Mouse (Mus musculus) adrenal gland, adult 8-10 months (tissue): ENCODE measurements around the gene AC140267.1. TPM values are rescaled to one million over a fixed set of nuclear protein-coding genes. Genes with fewer than 3 reads are reported as not detected.

ENCODE experiments used
- DNase-seq: peaks from one replicate; pipeline ENCODE4 v3.0.0; 2022
- total RNA-seq, 4 experiments: library from RNA; stranded (reverse); gene quantifications; 2 replicates each; pipeline ENCODE4 v1.2.4; 2022

The AC140267.1 gene
- total RNA-seq, 4 experiments from 2014 or later: 8.7 to 29.0 (median 17.7) TPM

DNA sequence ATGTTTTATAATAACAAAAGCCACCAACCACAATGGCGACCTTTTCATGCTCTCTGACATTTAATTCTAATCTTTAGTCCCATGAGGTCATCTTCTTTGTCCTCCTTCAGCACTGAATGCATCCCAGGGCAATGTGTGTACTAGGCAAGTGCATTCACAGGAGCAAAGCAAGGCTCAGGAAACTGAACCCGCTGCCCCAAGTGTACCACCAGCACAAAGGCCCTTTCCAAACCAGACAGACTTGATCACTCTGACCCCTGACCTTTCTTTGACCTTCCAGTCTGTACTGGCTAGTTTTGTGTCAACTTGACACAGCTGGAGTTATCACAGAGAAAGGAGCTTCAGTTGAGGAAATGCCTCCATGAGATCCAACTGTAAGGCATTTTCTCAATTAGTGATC, 3.3 kb upstream of the AC140267.1 start:
- DNase-seq: no peak

DNA sequence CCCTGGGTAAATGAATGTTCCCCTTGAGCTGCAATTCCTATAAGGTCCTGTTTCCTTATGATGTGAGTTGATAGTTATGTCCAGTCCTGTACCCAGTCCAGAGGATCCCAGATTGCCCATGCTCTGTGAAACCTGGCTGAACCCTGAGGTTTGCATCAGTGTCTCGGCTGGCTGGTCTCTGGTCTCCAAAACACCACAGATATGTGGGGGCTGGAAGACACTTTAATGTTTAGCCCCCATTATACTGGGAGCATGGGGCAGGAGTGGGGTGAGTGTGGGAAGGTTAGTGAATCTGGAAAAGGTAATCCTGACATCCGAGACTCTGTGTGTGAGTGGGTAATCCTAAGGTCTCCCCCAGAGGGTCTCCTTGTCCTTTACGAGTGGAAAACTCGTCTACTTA, 2.6 kb upstream of the AC140267.1 start:
- no peak for DNase-seq

DNA sequence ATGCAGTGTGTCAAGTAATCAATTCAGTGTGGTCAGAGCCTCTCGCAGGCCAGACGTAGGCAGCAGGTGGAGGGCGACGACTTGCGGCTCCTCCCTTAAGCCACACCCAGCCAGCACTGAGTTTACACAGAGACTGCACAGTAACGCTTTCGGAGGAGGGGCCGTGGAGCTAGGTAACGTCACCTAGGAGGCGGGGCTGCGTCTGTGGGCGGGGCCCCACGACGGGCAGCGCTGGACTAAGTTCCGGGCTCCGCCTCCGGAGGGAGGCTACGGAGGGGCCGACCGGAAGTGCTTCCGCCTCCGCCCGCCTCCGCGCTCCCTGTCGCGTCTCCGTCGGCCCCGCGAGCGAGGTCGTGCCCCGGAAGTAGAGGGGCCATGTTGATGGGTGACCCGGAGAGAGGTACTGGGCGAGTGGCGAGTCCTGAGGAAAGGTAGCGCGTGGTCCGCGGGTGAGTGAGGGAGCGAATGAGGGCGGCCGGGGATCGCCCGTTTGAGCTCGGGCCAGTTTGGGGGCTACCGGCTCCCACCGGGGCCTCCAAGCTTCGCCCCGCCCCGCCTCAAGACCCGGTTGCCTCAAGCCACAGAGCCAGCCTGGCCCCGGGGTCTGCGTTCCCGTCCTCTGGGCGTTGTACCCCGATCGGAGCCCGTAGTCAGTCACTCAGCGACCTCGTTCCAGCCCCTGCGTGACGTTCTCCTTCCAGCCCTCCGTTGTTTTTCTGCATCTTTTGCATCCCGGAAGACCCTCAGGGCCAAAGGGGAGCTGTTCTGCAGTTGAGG, 1.7 kb upstream of the AC140267.1 start, which contains the start of gene Mief1:
Gene Mief1 (plus strand): TSS at position 286 of the 777 bp plus-strand sequence.
- DNase-seq: peak; percentile 98

DNA sequence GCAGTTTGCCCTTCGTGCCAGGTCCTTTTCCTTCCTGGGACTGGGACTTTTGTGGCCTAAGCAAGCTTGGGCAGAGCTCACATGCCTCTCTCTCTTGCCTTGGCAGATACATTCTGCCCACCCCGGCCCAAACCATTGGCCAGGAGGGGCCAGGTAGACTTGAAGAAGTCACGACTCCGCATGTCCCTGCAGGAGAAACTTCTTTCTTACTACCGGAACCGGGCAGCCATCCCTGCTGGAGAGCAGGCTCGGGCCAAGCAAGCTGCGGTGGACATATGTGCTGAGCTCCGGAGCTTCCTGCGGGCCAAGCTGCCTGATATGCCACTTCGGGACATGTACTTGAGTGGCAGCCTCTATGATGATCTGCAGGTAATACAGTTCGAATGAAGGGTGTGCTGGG, 12.5 kb downstream of the AC140267.1 start:
- DNase-seq: no peak

DNA sequence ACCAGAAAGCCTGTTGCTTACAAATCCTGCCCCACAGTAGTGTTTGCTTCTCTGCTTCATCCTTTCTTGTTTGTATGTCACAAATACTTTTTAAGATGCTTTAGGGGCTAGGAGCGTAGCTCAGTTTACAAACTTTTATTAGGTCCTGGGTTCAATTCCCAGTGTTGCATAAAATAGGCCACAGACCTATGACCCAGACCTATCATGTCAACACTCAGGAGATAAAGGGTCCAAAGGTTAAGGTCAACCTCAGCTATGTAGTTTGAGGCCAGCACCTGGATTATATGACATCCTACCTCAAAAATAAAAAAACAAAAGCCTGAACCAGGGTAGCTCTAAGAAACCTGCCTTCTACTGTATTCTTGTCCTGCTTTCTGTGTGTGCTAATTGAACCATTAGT, 13.0 kb downstream of the AC140267.1 start:
- no peak for DNase-seq

DNA sequence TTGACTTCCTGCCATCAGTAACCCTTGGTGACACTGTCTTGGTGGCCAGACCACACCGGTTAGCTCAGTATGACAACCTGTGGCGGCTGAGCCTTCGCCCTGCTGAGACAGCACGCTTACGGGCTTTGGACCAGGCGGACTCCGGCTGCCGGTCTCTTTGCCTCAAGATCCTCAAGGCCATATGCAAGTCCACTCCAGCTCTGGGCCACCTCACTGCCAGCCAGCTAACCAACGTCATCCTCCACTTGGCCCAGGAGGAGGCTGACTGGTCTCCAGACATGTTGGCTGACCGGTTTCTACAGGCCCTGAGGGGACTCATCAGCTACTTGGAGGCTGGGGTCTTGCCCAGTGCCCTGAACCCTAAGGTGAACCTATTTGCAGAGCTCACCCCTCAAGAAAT, 14.0 kb downstream of the AC140267.1 start:
- no peak for DNase-seq

DNA sequence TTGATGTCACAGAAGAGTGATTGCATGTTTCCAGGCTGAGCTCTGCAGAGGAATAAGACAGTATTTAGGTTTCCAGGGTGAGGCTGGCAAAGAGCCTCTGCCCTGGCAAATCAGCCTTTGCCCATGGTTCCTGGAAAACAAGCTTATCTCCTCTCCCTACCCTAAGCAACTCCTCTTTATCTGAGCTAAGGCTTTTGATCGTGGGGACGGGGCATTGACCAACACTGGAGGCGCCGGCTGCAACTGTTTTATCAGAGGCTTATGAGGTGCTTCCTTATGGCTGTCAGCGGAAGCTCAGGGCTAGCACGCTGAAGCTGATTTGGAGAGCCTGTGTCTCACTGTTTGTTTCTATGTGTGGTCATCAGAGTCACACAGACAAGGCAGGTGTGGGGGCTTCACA, 15.0 kb downstream of the AC140267.1 start:
- DNase-seq: no peak

DNA sequence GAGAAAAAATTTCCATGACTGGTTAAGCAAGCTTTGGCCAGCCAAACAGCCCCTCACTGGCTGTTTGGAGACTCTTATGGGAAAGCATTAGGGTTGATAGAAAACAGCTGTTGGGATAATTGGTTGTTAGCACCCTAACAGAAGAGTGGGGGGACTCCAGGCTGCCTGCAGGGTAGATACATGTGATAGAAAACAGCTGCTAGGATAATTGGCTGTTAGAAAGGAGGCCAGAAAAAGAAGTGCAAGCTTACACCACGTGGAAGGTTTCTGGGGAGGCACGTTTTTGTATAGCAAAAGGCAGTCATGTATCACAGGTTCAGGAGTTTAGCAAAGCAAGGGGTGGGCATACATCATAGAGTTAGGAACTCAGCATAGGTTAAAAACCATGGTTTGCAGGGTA, 17.9 kb downstream of the AC140267.1 start:
- DNase-seq: no peak

DNA sequence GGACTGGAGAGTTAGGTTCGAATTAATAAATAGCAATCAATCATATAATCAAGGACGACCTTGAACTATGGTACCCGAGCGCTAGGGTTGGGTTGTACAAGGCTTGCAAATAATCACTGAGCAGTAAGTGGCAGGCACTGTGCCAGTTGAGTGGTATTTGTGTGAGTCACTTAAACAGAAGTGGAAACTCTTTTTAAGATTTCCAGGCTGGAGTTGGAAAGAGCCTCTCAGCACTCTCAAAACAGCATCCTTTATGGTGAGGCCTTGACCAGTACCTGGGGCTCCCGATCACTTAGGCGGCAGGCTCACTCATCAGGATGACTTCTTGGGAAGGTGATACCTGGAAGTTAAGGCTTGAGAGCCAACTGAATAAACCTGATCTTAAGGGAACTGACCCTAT, 18.6 kb downstream of the AC140267.1 start:
- DNase-seq: peak; percentile 77

DNA sequence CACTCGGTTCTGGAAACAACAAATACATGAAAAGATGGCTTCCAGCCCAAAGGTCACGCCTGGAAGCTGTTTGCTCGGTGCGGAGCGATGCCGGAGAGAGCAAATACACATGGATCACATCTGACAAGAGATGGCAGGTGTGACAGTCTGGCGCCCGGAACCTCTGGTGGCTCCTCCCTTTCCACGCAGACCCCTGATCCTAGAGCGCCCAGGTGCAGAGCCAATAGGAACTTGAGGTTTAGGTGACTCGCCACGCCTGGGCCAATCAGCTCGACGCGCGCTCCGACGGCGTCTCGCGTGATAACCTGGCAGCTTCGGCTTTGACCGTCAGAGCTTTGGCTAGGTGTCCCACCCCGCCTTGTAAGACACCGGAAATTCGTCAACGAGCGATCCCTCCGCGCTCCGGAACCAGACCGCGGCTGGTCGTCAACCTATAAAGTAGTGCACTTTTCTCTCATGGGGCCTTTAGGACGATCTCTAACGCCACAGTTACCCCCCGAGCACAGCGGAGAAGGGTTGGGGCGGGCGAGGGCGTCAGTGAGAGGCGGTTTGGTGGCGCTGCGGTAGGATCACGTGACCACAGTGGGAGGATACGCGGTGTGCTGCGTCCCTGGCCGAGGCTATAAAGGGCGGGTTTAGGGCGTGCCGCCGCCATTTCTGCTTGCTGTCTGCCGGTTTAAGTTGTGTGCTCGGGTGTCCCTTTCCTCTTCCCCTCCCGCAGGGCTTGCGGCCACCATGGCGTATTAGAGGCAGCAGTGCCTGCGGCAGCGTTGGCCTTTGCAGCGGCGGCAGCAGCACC, 19.4 kb downstream of the AC140267.1 start, which contains the start of gene Atf4:
Gene Atf4 (plus strand): TSS at position 338 of the 799 bp plus-strand sequence.
- DNase-seq: peak; percentile 99

DNA sequence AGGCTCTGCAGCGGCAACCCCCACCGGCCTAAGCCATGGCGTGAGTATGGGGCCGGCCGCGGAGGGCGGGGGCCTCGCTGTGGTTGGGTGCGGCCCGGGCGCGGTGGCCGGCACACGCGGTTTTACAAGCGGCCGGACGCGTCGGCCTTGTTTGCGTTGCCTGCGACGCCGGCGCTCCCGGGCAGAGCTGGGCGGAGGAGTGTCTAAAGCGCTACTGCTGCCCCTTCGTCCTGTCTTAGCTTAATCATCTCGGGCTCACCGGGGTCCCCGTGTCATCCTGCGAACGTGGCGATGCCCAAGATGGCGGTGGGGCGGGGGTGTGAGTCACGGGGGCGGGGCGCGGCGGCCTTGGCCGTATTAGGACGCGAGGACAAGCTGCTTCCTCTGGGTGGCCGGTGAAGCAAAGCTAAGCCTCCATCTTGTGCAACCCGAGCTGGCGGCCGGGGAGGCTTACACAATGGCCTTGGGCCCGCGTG, 20.0 kb downstream of the AC140267.1 start:
- peak; percentile 86 for DNase-seq

DNA sequence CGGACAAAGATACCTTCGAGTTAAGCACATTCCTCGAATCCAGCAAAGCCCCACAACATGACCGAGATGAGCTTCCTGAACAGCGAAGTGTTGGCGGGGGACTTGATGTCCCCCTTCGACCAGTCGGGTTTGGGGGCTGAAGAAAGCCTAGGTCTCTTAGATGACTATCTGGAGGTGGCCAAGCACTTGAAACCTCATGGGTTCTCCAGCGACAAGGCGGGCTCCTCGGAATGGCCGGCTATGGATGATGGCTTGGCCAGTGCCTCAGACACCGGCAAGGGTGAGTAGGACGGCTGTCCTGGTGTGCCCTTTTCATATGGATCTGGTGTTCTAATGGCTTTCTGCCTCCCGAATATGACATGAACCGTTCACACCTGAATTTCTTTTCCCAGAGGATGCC, 20.6 kb downstream of the AC140267.1 start:
- no peak for DNase-seq

DNA sequence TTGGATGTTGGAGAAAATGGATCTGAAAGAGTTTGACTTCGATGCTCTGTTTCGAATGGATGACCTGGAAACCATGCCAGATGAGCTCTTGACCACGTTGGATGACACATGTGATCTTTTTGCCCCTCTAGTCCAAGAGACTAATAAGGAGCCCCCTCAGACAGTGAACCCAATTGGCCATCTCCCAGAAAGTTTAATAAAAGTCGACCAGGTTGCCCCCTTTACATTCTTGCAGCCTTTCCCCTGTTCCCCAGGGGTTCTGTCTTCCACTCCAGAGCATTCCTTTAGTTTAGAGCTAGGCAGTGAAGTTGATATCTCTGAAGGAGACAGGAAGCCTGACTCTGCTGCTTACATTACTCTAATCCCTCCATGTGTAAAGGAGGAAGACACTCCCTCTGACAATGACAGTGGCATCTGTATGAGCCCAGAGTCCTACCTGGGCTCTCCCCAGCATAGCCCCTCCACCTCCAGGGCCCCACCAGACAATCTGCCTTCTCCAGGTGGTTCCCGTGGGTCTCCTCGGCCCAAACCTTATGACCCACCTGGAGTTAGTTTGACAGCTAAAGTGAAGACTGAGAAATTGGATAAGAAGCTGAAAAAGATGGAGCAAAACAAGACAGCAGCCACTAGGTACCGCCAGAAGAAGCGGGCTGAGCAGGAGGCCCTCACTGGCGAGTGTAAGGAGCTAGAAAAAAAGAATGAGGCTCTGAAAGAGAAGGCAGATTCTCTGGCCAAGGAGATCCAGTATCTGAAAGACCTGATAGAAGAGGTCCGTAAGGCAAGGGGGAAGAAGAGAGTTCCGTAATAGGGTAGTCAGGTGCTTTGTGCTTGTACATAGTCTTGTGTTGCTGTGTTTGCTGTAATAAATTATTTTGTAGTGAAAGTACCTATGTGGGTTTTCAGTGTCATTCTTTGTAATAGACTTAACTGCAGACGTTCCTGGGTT, 21.3 kb downstream of the AC140267.1 start:
- no peak for DNase-seq

DNA sequence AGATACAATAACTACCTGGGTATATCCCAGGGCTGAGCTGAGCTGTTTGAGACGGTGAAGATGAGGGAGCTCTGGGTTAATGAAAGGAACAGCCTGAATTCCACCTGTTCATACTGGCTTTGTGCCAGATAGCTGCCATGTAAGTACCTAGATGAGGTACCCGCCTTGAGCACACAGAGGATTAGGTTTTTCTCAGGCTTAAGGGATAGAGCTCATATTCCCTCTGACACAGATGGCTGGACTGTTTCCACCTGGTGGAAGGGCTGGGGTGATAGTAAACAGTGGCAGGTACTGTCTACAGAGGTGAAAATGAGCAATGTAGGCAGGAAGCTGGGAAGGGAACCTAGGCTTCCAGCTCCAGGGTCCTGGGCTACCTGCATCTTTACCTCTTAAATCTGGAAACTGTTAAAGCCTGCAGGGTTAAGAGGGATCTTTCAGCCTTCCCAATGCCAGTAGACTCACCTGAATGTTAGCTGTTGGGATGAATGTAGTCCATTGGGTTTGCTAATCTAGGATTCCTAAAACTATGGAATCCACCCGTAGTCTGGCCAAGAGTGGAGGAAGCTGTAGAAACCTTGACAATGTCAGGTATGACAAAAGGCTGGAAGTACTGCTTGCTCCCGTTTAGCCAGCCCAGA, 22.1 kb downstream of the AC140267.1 start:
- no peak for DNase-seq

DNA sequence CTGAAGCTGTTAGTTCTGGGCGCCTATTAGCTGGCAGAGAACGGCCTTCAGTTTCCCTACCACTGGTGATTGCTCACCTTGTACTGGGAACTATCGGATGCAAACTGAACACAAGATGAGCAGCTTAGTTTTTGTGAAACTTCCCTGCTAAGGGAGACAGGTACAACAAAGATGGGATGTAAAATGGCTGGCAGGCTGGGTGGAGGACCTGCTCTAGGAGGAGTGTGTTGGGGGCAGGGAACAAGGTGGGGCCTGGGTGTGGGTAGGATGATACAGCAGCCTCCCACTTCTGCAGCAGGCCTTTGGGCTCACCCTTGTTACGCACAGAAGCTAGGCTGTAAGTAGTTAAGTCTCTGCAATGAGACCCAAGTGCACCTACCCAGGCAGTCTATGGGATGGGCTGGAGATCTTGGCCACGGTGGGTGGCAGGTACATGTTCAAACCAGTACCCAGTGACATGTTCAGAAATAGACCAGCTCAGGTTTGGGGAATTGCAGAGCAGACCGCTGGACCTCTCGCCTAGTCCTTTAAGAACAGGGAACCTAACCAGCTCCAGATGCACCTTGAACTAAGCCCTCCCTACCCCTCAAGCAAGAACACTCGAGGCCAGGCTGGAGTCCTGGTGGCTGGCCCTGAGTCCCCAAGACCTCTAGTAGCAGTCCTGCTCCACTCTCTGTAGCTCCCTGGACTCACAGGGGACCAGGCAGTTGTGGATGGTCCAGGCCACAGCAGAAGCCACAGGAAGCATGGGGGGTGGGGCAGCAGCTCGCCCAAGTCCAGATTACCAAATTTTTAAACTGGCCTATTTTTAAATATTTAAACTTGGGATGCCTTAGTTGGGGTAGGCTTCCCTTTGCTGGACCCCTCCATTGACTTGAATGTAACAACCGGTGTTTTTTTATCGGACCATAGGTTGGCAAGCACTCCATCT, 22.9 kb downstream of the AC140267.1 start:
- DNase-seq: no peak

DNA sequence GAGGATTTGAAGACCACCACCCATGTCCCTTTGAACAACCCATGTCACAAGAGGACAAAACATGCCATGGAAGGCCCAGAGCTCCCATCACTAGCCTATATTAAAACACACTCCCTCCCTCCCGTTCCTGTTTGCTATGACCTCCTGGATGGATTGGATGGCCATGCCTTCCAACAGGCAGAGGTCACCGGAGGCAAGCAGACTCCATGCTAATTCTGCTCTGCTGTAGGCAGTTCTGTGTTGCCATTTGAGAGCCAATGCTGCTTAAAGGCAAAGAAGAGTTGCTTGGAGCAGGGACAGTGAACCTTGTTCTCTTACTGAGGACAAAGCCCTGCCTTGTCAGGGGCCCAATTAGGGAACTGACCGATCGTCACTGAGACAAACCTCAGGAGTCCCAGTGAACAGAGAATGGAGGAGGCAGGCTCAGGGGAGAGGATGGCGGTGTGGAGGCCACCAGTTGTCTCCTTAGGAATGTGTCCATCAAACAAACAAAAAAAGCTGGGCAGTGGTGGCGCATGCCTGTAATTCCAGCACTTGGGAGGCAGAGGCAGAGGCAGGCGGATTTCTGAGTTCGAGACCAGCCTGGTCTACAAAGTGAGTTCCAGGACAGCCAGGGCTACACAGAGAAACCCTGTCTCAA, 23.9 kb downstream of the AC140267.1 start:
- no peak for DNase-seq

DNA sequence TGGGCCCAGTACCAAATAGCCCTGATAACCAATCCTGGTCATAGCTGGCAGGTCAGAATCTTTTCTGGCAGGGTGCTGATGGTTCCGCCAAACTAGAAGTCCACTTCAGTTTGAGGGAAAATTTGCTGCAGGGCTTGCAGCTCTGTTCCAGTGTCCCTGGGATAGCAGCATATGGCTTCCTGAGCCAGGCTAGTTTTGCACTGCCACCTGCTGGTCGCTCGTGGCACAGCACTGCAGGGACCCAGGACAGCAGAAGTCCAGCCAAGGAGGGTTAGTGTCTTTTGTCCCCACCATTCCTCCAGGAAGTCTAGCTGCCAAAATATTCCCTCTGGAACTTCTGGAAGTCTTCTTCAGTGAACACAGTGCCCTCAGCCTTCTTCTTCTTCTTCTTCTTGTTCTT, 25.0 kb downstream of the AC140267.1 start:
- DNase-seq: peak; percentile 73

DNA sequence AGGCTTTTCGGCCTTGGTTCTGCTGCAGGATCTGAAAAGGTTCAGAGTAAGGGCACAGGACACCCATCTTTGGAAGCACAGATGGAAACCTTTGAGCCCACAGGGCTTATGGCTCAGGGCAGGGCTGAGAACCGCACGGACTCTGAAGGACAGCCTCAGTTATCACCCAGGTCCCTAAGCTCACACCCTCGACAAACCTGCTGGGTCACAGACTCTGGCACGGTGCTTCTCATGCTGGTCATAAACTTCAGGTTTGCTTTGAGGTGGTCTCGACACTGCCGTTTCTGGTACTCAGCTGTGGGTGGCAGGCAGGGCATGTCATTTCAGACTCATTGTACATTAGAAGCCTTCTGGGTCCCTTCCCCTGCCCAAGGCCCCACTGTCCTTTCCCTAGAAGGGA, 25.5 kb downstream of the AC140267.1 start:
- no peak for DNase-seq

DNA sequence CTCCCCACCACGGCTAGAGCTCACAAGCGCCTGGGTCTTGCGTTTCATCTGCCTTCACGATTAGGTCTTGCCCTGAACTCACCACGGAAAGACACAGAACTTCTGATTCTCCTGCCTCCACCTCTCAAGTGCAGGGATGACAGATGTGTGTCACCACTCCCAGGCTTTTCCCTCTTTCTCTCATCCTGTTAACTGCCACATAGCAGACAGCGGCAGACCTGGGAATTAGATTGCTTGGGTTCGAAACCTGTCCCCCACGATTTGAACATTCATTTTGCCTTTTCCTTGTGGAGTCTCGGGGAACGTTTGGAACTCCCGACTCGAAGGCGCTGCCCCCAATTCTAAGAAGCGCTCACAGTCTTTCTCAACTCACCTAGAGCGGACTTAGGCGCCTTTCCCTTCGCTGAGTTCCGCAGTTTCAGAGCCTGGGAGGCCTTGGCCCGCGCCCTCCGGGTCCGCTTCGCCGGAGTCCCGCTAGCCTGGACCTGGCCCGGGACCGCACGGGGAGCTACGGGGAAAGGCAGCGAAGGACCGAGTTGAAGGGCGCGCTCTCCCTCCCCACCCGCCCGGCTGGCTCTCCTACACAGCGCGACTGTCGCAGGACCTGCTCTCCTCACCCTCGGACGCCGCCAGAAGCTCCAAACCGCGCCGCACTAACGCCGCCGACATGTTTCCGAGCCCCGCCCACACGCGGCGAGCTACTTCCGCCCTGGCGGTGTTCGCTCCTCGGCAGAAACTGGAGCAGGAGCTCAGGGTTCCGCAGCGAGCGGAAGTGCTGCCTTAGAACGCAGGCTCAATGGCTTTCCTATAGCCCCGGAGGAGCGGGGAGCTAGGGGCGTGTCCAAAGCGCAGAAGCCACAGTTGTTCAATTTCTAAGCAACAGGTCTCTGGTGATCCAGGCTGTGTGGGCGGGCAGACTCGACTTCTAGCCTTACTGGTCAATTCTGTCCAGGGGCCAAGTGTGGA, 28.3 kb downstream of the AC140267.1 start, which contains the start of gene Rps19bp1:
Gene Rps19bp1 (minus strand): TSS at position 706 of the 966 bp plus-strand sequence.
- DNase-seq: peak; percentile 86
